Mouse (Mus musculus) CH12.LX (cell line): ENCODE measurements at regions not wholly inside any gene's neighbourhood (a gene's known extent, or its start where the extent isn't known, plus 50 kb on each side); places are given as distances from the start of the nearest gene placed in this dataset.

Source experiments
- DNase-seq: peaks from one replicate; pipeline ENCODE4 v3.0.0-alpha.2; 2013; ENCODE audit errors: extremely low read depth
- H3K27ac ChIP-seq: 2 replicates; pipeline ENCODE4 v1.5.1; 2012; ENCODE audit warnings: low read depth, mild to moderate bottlenecking, control low read depth, moderate library complexity; ENCODE audit not compliant: insufficient read depth
- H3K27me3 ChIP-seq: replicated peaks from 2 replicates; pipeline ENCODE3; 2012; ENCODE audit warnings: inconsistent platforms
- H3K36me3 ChIP-seq, 2 experiments: replicated peaks in 1 of 2; 2 replicates each; pipeline versions ENCODE3 to v1.6.1; 2012; ENCODE audit warnings: inconsistent platforms in 1 of 2, low read length in 1 of 2, mild to moderate bottlenecking in 1 of 2, mixed read lengths in 1 of 2, moderate library complexity in 1 of 2; ENCODE audit not compliant: control insufficient read depth in 1 of 2, insufficient read depth in 1 of 2
- H3K4me1 ChIP-seq, 2 experiments: 2 replicates each; pipeline ENCODE4 v1.6.1; 2012; ENCODE audit warnings: inconsistent platforms in 1 of 2, moderate library complexity in 1 of 2; ENCODE audit not compliant: insufficient read depth in 2 of 2, control insufficient read depth in 1 of 2
- H3K4me2 ChIP-seq: 2 replicates; pipeline ENCODE4 v1.6.1; 2012; ENCODE audit warnings: low read depth, mild to moderate bottlenecking, control low read depth; ENCODE audit not compliant: poor library complexity, insufficient read depth, severe bottlenecking
- H3K4me3 ChIP-seq, 3 experiments: fragments of 150-350 bp in 1 of 3; sonication (generic) in 1 of 3; replicated peaks in 1 of 3; 2 replicates each; pipeline versions ENCODE3 to v1.5.1; 2011 to 2012; ENCODE audit warnings: low read depth in 2 of 3, low read length in 2 of 3, mild to moderate bottlenecking in 2 of 3, moderate library complexity in 2 of 3, control low read depth in 1 of 3, improper control_type of control experiment in 1 of 3, inconsistent platforms in 1 of 3, mixed read lengths in 1 of 3; ENCODE audit not compliant: poor library complexity in 1 of 3
- H3K79me2 ChIP-seq: replicated peaks from 2 replicates; pipeline ENCODE4 v1.6.1; 2012; ENCODE audit warnings: mild to moderate bottlenecking, moderate library complexity; ENCODE audit not compliant: control insufficient read depth, poor library complexity, insufficient read depth, severe bottlenecking; ENCODE audit errors: extremely low read depth
- H3K9ac ChIP-seq: 2 replicates; pipeline ENCODE4 v1.6.1; 2012; ENCODE audit warnings: low read depth, mild to moderate bottlenecking, control low read depth, moderate library complexity; ENCODE audit not compliant: insufficient read depth
- H3K9me3 ChIP-seq: replicated peaks from 2 replicates; pipeline ENCODE3; 2012; ENCODE audit warnings: low read length, inconsistent platforms, mixed read lengths
- CTCF ChIP-seq, 2 experiments: IDR thresholded peaks in 1 of 2; conservative IDR thresholded peaks in 1 of 2; 2 replicates each; pipeline ENCODE4 v1.5.1; 2011 to 2012; ENCODE audit warnings: low read depth in 2 of 2, low read length in 2 of 2, improper control_type of control experiment in 1 of 2, inconsistent platforms in 1 of 2, mild to moderate bottlenecking in 1 of 2, moderate library complexity in 1 of 2
- E2F4 ChIP-seq: IDR thresholded peaks from 2 replicates; pipeline ENCODE4 v1.6.1; 2011; ENCODE audit warnings: low read depth, low read length, improper control_type of control experiment; ENCODE audit not compliant: insufficient replicate concordance
- EP300 ChIP-seq: IDR thresholded peaks from 2 replicates; pipeline ENCODE4 v1.6.1; 2011; ENCODE audit warnings: low read length, improper control_type of control experiment
- ETS1 ChIP-seq: conservative IDR thresholded peaks from 2 replicates; pipeline ENCODE4 v1.6.1; 2012; ENCODE audit warnings: low read depth, mild to moderate bottlenecking, inconsistent platforms, low read length, improper control_type of control experiment, moderate library complexity
- GABPA ChIP-seq: IDR thresholded peaks from 2 replicates; pipeline ENCODE4 v1.6.1; 2012; ENCODE audit warnings: low read depth, low read length, improper control_type of control experiment, inconsistent platforms; ENCODE audit not compliant: insufficient replicate concordance
- NRF1 ChIP-seq: IDR thresholded peaks from 2 replicates; pipeline ENCODE4 v1.6.1; 2014; ENCODE audit warnings: low read depth, mild to moderate bottlenecking, inconsistent platforms, low read length, improper control_type of control experiment, moderate library complexity
- PAX5 ChIP-seq: IDR thresholded peaks from 2 replicates; pipeline ENCODE4 v1.6.1; 2012; ENCODE audit warnings: low read length, inconsistent platforms, mixed read lengths
- RAD21 ChIP-seq: IDR thresholded peaks from 2 replicates; pipeline ENCODE4 v1.6.1; 2011; ENCODE audit warnings: low read depth, mild to moderate bottlenecking, low read length, improper control_type of control experiment, moderate library complexity
- TBP ChIP-seq: conservative IDR thresholded peaks from 2 replicates; pipeline ENCODE4 v1.6.1; 2011; ENCODE audit warnings: low read depth, low read length, improper control_type of control experiment
- USF2 ChIP-seq: conservative IDR thresholded peaks from 2 replicates; pipeline ENCODE4 v1.6.1; 2011; ENCODE audit warnings: low read depth, low read length, improper control_type of control experiment
- ZC3H11A ChIP-seq: IDR thresholded peaks from 2 replicates; pipeline ENCODE4 v1.6.1; 2012; ENCODE audit warnings: low read depth, mild to moderate bottlenecking, inconsistent platforms, low read length, improper control_type of control experiment
- ZNF384 ChIP-seq: IDR thresholded peaks from 2 replicates; pipeline ENCODE4 v1.6.1; 2012; ENCODE audit warnings: low read depth, low read length, improper control_type of control experiment, inconsistent platforms
- dilution Hi-C: fragments of 300-500 bp; cut with MboI; formaldehyde crosslinking; loops from 2 replicates; pipeline ENCODE4 v1.14.3; 2020; ENCODE audit warnings: low sequenced_read_pairs; ENCODE audit not compliant: extremely low pct_unique_long_range_greater_than_20kb, extremely low pct_ligation_motif_present
- in situ Hi-C: fragments of 300-500 bp; cut with MboI; formaldehyde crosslinking; loops from 3 replicates; pipeline ENCODE4 v1.14.3; 2019; ENCODE audit warnings: low sequenced_read_pairs, low pct_ligation_motif_present, low pct_unique_long_range_greater_than_20kb, mixed read lengths

DNA sequence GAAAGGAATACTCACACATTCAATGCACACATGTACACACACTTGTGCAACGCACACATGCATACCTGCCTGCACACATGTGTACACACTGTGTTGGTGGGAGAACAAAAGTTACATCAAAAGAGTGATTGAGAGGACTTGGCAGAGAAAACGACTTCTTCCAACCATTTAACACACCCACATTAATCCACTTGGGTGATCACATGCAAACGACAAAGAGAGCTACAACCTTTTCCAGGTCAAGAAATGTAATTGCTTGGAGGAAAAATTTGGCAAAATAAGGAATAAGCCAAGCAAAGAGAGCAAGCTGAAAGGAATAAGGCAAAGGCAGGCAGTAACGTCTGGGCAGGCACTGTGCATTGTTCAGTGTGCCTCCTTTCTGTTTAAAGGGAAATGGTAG is 67.3 kb downstream of the C1d start:
- TF ChIP-seq ZC3H11A, result no peak
- no peak for TF ChIP-seq CTCF (conservative IDR thresholded peaks at IDR 0.05 in 1 of 2, IDR thresholded peaks at IDR 0.05 in 1 of 2; ENCODE audit: low read depth in 2 of 2, low read length in 2 of 2)
- TF ChIP-seq TBP, result no peak
- TF ChIP-seq EP300, result no peak
- TF ChIP-seq, all 38 proteins: peak for 0
- Histone ChIP-seq H3K79me2 (no peaks in the 10 kb centered on the region), H3K27ac (no peak overlapping the region), H3K4me3 (no peak overlapping the region), H3K27me3 (no peaks in the 10 kb centered on the region), H3K4me2 (no peak overlapping the region), H3K9ac (no peak overlapping the region), H3K36me3 (no peaks in the 10 kb centered on the region), H3K4me1 (peaks cover 0 to 3% of the 10 kb centered on the region in 2 experiments; a peak in 2 of 4 replicates), H3K9me3 (no peaks in the 10 kb centered on the region)
- in situ Hi-C loops, result no loop called here
- dilution Hi-C loops, result no loop called here
- no peak for DNase-seq

GRCm38 (mm10) chr11:17325731-17326646 is 68.6 kb downstream of the C1d start:
- Histone ChIP-seq H3K79me2 (no peaks in the 10 kb centered on the region), H3K9ac (no peak overlapping the region), H3K27me3 (no peaks in the 10 kb centered on the region), H3K27ac (no peak overlapping the region), H3K4me3 (no peak overlapping the region), H3K9me3 (no peaks in the 10 kb centered on the region), H3K4me2 (no peak overlapping the region), H3K4me1 (peaks cover 0 to 3% of the 10 kb centered on the region in 2 experiments; a peak in 2 of 4 replicates), H3K36me3 (no peaks in the 10 kb centered on the region)
- in situ Hi-C loops (no loop called here), dilution Hi-C loops (no loop called here)
- DNase-seq, result no peak
- TF ChIP-seq NRF1 (no peak), RAD21 (no peak), ETS1 (no peak), ZC3H11A (no peak), USF2 (no peak), E2F4 (no peak), GABPA (no peak), PAX5 (no peak), EP300 (no peak), ZNF384 (no peak)
